Comparison of ENCODE assay signal across 14 mouse cellular contexts in genomic region chr7:75379595-75379994, GRCm38 (mm10).
"Had no signal": no experiment of that assay in that cellular context is flagged by ENCODE, and none has a peak within 500 bp of the region (broad histone marks: within the 10 kb centered on the region; RNA-seq: fewer than 3 reads in every experiment).

No protein-coding gene starts in this region.

- H3K4me3 ChIP-seq: left cerebral cortex, adult 2 months; liver, embryonic 13.5 days; midbrain, embryonic 12.5 days had no signal

- H3K4me2 ChIP-seq: liver, embryonic 13.5 days; midbrain, embryonic 12.5 days had no signal

- H3K9me3 ChIP-seq: liver, embryonic 13.5 days; midbrain, embryonic 12.5 days had no signal

- DNase-seq: kidney, postnatal 25 days; layer of hippocampus, postnatal 36 days; liver, embryonic 13.5 days; lung, adult 2 months; lung, postnatal 14 days; lung, postnatal 4 days; thymus, adult 2 months; thymus, postnatal 14 days; thymus, postnatal 4 days had no signal

- H3K36me3 ChIP-seq: liver, embryonic 13.5 days; midbrain, embryonic 12.5 days had no signal

- ATAC-seq: midbrain, embryonic 16.5 days had no signal

- H3K27ac ChIP-seq: kidney, postnatal 0 days; left cerebral cortex, adult 2 months; liver, embryonic 13.5 days; midbrain, embryonic 12.5 days; stomach, postnatal 0 days had no signal

- H3K9ac ChIP-seq: liver, embryonic 13.5 days; midbrain, embryonic 12.5 days had no signal

- H3K27me3 ChIP-seq: liver, embryonic 13.5 days; midbrain, embryonic 12.5 days had no signal

- H3K4me1 ChIP-seq: liver, embryonic 13.5 days; midbrain, embryonic 12.5 days had no signal
